Mouse (Mus musculus) spleen, adult 10 weeks (tissue): ENCODE results near the gene Limch1. TPM values are rescaled to one million over a fixed set of nuclear protein-coding genes. Genes with fewer than 3 reads are reported as not detected.

ENCODE experiments used
- polyA plus RNA-seq: library from polyadenylated mRNA; stranded (reverse); fragments of 350-450 nt; fragmentation: Illumina TruSeq; extraction: RNeasy Lipid Tissue Mini Kit (QIAGEN cat#74804); gene quantifications from one replicate; pipeline ENCODE4 v1.2.3, GENCODE M21; 2015; ENCODE audit warnings: low replicate concordance; ENCODE audit not compliant: insufficient read depth

Limch1 gene
- polyA plus RNA-seq: 31.3 TPM

GRCm38 (mm10) chr5:66745390-66745995, at the start of gene Limch1:
TSS of gene Limch1 (plus strand) at chr5:66745827.

GRCm38 (mm10) chr5:67098733-67099323, 353.2 kb downstream of the Limch1 start, which contains the start of gene Phox2b:
TSS of gene Phox2b (minus strand) at chr5:67099301.

Other genes with a start within 250 kb of the Limch1 start
- 7.5 TPM for gene Apbb2, start 127.0 kb upstream of the Limch1 start, polyA plus RNA-seq
- gene Uchl1, start 69.7 kb upstream of the Limch1 start, polyA plus RNA-seq: 1.1 TPM